Mouse (Mus musculus): ENCODE measurements at regions not wholly inside any gene's neighbourhood (a gene's known extent, or its start where the extent isn't known, plus 50 kb on each side); places are given as distances from the start of the nearest gene placed in this dataset.

GRCm38 (mm10) chr6:50713297-50713696 lies 59.1 kb upstream of the Npvf start:
- 94% methylated on average over 3 of the region's 3 CpGs for WGBS
- no peak overlapping the region for H3K27ac ChIP-seq
- no peaks in the 10 kb centered on the region for H3K36me3 ChIP-seq (replicated peaks)
- H3K4me1 ChIP-seq = peaks cover under 1% of the 10 kb centered on the region; the same call in 1 of the 2 replicates
- no peaks in the 10 kb centered on the region for H3K9me3 ChIP-seq
- no peak overlapping the region for H3K4me3 ChIP-seq
- no peak for DNase-seq (ENCODE audit: extremely low spot score, low spot score)
- H3K27me3 ChIP-seq (ENCODE audit: poor library complexity, severe bottlenecking) = no peaks in the 10 kb centered on the region

- no peaks in the 10 kb centered on the region for H3K9me3 ChIP-seq
- no peak overlapping the region for H3K4me3 ChIP-seq
- WGBS = 37% methylated on average over 4 of the region's 4 CpGs
- H3K36me3 ChIP-seq (replicated peaks) = no peaks in the 10 kb centered on the region
- H3K27ac ChIP-seq = no peak overlapping the region
- no peaks in the 10 kb centered on the region for H3K27me3 ChIP-seq (ENCODE audit: poor library complexity, severe bottlenecking)
- H3K4me1 ChIP-seq = peaks cover 9% of the 10 kb centered on the region
- no peak for DNase-seq (ENCODE audit: extremely low spot score, low spot score)
Measured at GRCm38 (mm10) chr6:50718631-50719030, 64.4 kb upstream of the Npvf start.

DNA sequence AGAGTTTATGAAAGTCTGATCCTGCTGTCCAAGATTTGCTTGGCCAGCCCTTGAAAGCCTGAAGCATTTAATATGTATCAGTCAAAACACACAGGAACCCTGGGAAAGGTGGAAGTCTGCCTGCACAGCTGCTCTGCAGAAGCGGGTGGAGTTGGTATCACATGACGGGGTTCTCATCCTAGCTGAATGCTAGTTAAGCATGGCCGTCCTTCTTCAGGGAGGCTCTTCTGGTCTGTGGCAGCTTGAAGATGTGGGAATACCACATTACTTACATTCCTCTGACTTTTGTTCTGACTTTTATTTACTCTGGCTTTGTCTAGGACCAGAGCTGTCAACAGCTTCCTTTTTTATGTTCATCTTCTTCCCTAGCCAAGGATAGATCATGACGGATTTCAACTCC lies 66.1 kb upstream of the Npvf start:
- peaks cover 9% of the 10 kb centered on the region for H3K4me1 ChIP-seq
- WGBS = 81% methylated on average over 4 of the region's 4 CpGs

GRCm38 (mm10) chr6:50725640-50726039 lies 71.4 kb upstream of the Npvf start:
- H3K36me3 ChIP-seq (replicated peaks) = no peaks in the 10 kb centered on the region
- H3K4me1 ChIP-seq = no peaks in the 10 kb centered on the region
- H3K9me3 ChIP-seq = no peaks in the 10 kb centered on the region
- no peak overlapping the region for H3K27ac ChIP-seq
- DNase-seq (ENCODE audit: extremely low spot score, low spot score) = no peak
- H3K27me3 ChIP-seq (ENCODE audit: poor library complexity, severe bottlenecking) = no peaks in the 10 kb centered on the region
- no peak overlapping the region for H3K4me3 ChIP-seq
- WGBS = 93% methylated on average over 3 of the region's 3 CpGs

More for the DNA sequence above, 66.1 kb upstream of the Npvf start:
- no peaks in the 10 kb centered on the region for H3K9me3 ChIP-seq
- H3K4me3 ChIP-seq = no peak overlapping the region
- H3K27me3 ChIP-seq (ENCODE audit: poor library complexity, severe bottlenecking) = no peaks in the 10 kb centered on the region
- DNase-seq (ENCODE audit: extremely low spot score, low spot score) = no peak
- H3K36me3 ChIP-seq (replicated peaks) = no peaks in the 10 kb centered on the region
- H3K27ac ChIP-seq = no peak overlapping the region

- Histone ChIP-seq H3K27me3 (ENCODE audit: poor library complexity, severe bottlenecking) (no peaks in the 10 kb centered on the region), H3K36me3 (replicated peaks) (no peaks in the 10 kb centered on the region), H3K9me3 (no peaks in the 10 kb centered on the region), H3K4me3 (no peak overlapping the region), H3K4me1 (no peaks in the 10 kb centered on the region), H3K27ac (no peak overlapping the region)
- WGBS = 88% methylated on average over 9 of the region's 9 CpGs
- DNase-seq (ENCODE audit: extremely low spot score, low spot score) = no peak
Measured at GRCm38 (mm10) chr6:50726166-50726591, 71.9 kb upstream of the Npvf start.

GRCm38 (mm10) chr6:50730744-50731718 lies 76.8 kb upstream of the Npvf start:
- Histone ChIP-seq H3K4me1 (no peaks in the 10 kb centered on the region), H3K4me3 (no peak overlapping the region), H3K9me3 (no peaks in the 10 kb centered on the region), H3K27ac (no peak overlapping the region), H3K27me3 (ENCODE audit: poor library complexity, severe bottlenecking) (no peaks in the 10 kb centered on the region), H3K36me3 (replicated peaks) (no peaks in the 10 kb centered on the region)
- 88% methylated on average over 14 of the region's 14 CpGs for whole genome bisulfite sequencing
- no peak for DNase-seq (ENCODE audit: extremely low spot score, low spot score)

- Histone ChIP-seq H3K27ac (no peak overlapping the region), H3K4me1 (no peaks in the 10 kb centered on the region), H3K27me3 (ENCODE audit: poor library complexity, severe bottlenecking) (no peaks in the 10 kb centered on the region), H3K9me3 (no peaks in the 10 kb centered on the region), H3K4me3 (no peak overlapping the region), H3K36me3 (replicated peaks) (no peaks in the 10 kb centered on the region)
- 98% methylated on average over 2 of the region's 2 CpGs for WGBS
- DNase-seq (ENCODE audit: extremely low spot score, low spot score) = no peak
Measured at GRCm38 (mm10) chr6:50734701-50735100, 80.5 kb upstream of the Npvf start.

DNA sequence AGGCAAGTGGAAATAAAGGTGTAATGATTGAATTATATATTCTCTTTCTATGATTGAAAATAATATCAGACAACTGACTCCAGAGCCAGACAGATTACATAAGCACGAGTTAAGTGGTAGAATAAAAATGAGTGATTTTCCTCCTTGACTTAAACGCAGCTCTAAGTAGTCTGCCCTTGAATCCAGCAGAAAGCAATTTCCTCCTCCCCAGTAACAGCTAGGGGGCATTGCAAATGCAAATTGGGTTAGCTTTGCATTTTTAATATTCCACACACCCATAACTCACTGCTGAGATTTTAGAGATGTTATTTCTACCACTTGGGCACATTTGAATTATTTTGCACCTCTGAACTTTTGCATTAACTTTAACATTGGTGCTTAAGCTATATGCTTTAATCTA lies 81.6 kb upstream of the Npvf start:
- no peaks in the 10 kb centered on the region for H3K36me3 ChIP-seq (replicated peaks)
- H3K4me3 ChIP-seq = no peak overlapping the region
- H3K4me1 ChIP-seq = no peaks in the 10 kb centered on the region
- no peaks in the 10 kb centered on the region for H3K9me3 ChIP-seq
- no peak for DNase-seq (ENCODE audit: extremely low spot score, low spot score)
- WGBS = 75% methylated on average over 2 of the region's 2 CpGs
- H3K27ac ChIP-seq = no peak overlapping the region
- no peaks in the 10 kb centered on the region for H3K27me3 ChIP-seq (ENCODE audit: poor library complexity, severe bottlenecking)

DNA sequence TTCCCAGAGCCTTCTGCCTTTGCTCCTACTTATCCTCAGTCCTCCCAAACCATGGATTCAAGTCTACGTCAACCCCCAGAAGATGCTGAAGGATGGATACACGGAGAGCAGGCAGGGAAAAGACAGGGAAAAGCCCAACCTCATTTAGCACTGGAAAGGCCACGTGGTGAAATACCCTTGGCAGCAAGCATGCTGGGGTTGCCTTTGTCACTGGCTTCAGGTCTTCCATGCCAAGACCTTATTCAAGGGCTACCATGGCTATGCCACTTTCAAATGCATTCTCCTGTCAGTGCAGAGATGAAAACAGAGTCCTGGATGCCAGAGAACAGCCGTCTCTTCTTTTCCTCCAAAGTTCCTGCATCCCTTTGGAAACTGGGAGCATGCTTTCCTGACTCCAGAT lies 87.8 kb upstream of the Npvf start:
- Histone ChIP-seq H3K4me1 (peaks cover 10% of the 10 kb centered on the region), H3K36me3 (replicated peaks) (no peaks in the 10 kb centered on the region), H3K4me3 (no peak overlapping the region), H3K9me3 (no peaks in the 10 kb centered on the region), H3K27ac (no peak overlapping the region), H3K27me3 (ENCODE audit: poor library complexity, severe bottlenecking) (peaks cover 21% of the 10 kb centered on the region)
- 81% methylated on average over 4 of the region's 4 CpGs for WGBS
- DNase-seq (ENCODE audit: extremely low spot score, low spot score) = no peak

- WGBS = 83% methylated on average over 6 of the region's 6 CpGs
- DNase-seq (ENCODE audit: extremely low spot score, low spot score) = no peak
- no peak overlapping the region for H3K27ac ChIP-seq
- H3K27me3 ChIP-seq (ENCODE audit: poor library complexity, severe bottlenecking) = peaks cover 37% of the 10 kb centered on the region
- H3K36me3 ChIP-seq (replicated peaks) = no peaks in the 10 kb centered on the region
- no peak overlapping the region for H3K4me3 ChIP-seq
- H3K9me3 ChIP-seq = no peaks in the 10 kb centered on the region
- H3K4me1 ChIP-seq = peaks cover 17% of the 10 kb centered on the region
Measured at GRCm38 (mm10) chr6:50744462-50745166, 90.4 kb upstream of the Npvf start.

GRCm38 (mm10) chr6:50753151-50753550 lies 98.9 kb upstream of the Npvf start:
- H3K4me1 ChIP-seq = peaks cover 12% of the 10 kb centered on the region
- 87% methylated on average over 7 of the region's 7 CpGs for WGBS
- no peak for DNase-seq (ENCODE audit: extremely low spot score, low spot score)
- no peaks in the 10 kb centered on the region for H3K36me3 ChIP-seq (replicated peaks)
- H3K9me3 ChIP-seq = no peaks in the 10 kb centered on the region
- peaks cover 22% of the 10 kb centered on the region for H3K27me3 ChIP-seq (ENCODE audit: poor library complexity, severe bottlenecking)
- H3K27ac ChIP-seq = no peak overlapping the region
- H3K4me3 ChIP-seq = no peak overlapping the region

DNA sequence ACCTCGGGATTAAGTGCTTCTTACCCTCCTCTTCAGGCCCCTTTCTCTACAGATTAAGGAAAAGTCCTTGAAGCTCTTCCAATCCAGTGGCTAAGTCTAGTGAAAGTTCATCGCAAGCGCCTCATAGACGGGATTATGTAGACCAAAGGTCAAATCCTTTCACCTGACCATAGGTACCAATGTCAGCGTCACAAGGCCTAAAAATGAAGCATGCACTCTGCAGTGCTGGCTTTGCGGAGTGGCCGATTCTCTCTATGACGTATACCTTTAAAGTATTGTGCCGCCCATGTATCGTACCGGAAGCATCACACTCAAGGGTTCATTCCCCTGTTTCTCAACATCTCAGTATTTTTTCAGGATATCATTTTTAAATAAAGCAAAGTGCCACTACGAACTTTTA lies 100.5 kb upstream of the Npvf start:
- DNase-seq (ENCODE audit: extremely low spot score, low spot score) = no peak
- H3K27ac ChIP-seq = no peak overlapping the region
- H3K27me3 ChIP-seq (ENCODE audit: poor library complexity, severe bottlenecking) = peaks cover 18% of the 10 kb centered on the region
- H3K9me3 ChIP-seq = no peaks in the 10 kb centered on the region
- no peaks in the 10 kb centered on the region for H3K36me3 ChIP-seq (replicated peaks)
- no peak overlapping the region for H3K4me3 ChIP-seq
- WGBS = 91% methylated on average over 12 of the region's 12 CpGs
- peaks cover 3% of the 10 kb centered on the region for H3K4me1 ChIP-seq

DNA sequence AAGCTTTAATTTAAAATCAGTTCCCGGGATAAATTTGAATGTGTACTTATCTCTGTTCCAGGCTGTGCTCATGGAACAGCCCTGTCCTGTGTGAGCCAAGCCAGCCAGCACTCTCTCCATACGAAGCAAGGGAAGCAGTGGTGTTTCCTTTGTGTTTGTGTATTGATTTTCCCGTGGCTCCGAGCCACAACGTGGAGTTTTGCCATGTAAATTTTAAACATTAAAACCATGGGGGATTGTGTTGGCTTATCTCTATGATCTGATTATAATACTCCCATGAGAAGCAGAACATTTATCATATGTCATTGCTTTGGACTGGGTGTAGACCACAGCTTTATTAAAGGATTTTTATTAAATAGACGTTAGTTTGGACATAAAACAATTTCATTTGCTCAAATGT lies 106.1 kb upstream of the Npvf start:
- no peak overlapping the region for H3K4me3 ChIP-seq
- no peak overlapping the region for H3K27ac ChIP-seq
- H3K4me1 ChIP-seq = no peaks in the 10 kb centered on the region
- 88% methylated on average over 6 of the region's 6 CpGs for WGBS
- H3K27me3 ChIP-seq (ENCODE audit: poor library complexity, severe bottlenecking) = no peaks in the 10 kb centered on the region; the same call in 1 of the 2 replicates
- H3K36me3 ChIP-seq (replicated peaks) = no peaks in the 10 kb centered on the region
- DNase-seq (ENCODE audit: extremely low spot score, low spot score) = no peak
- H3K9me3 ChIP-seq = no peaks in the 10 kb centered on the region

All from forebrain, embryonic 10.5 days (tissue).